Mouse (Mus musculus): ENCODE measurements around the gene Tmem223. TPM values are rescaled to one million over a fixed set of nuclear protein-coding genes. Genes with fewer than 3 reads are reported as not detected.

Tmem223 gene
- total RNA-seq, 2 experiments from 2014 or later: 114 to 117 TPM

- DNase-seq: peak; percentile 91 to 96
- intact Hi-C loops (cut with DNase I): no loop called here
Measured at GRCm38 (mm10) chr19:8741243-8741869, 29.4 kb upstream of the Tmem223 start, which contains the start of gene Stx5a. Stx5a (plus strand) TSS chr19:8741413.

GRCm38 (mm10) chr19:8742176-8742575 lies 28.6 kb upstream of the Tmem223 start:
- no peak for DNase-seq
- intact Hi-C loops (cut with DNase I): no loop called here

- no peak for DNase-seq
- intact Hi-C loops (cut with DNase I): no loop called here
Measured at GRCm38 (mm10) chr19:8745382-8745781, 25.4 kb upstream of the Tmem223 start.

- intact Hi-C loops (cut with DNase I): no loop called here
- no peak for DNase-seq
Measured at GRCm38 (mm10) chr19:8747368-8747767, 23.4 kb upstream of the Tmem223 start.

- intact Hi-C loops (cut with DNase I): loop anchor here (5.0 kb wide), 1 partner anchor 67 kb away; the partner anchor contains the start of gene Hnrnpul2
- no peak for DNase-seq
Measured at GRCm38 (mm10) chr19:8755652-8756051, 15.1 kb upstream of the Tmem223 start.

- DNase-seq: peak; percentile 92 to 93
- intact Hi-C loops (cut with DNase I): loop anchor here (5.0 kb wide), 1 partner anchor 65 kb away; the partner anchor contains the start of gene Hnrnpul2
Measured at GRCm38 (mm10) chr19:8756635-8757387, 14.0 kb upstream of the Tmem223 start, which contains the start of gene Nxf1. Nxf1 (plus strand) TSS chr19:8757073.

- intact Hi-C loops (cut with DNase I): loop anchor here (5.0 kb wide), 1 partner anchor 65 kb away; the partner anchor contains the start of gene Hnrnpul2
- DNase-seq: no peak
Measured at GRCm38 (mm10) chr19:8757471-8757998, 13.3 kb upstream of the Tmem223 start.

- no peak for DNase-seq
- intact Hi-C loops (cut with DNase I): loop anchor here (5.0 kb wide), 1 partner anchor 63 kb away; the partner anchor contains the start of gene Hnrnpul2
Measured at GRCm38 (mm10) chr19:8758899-8759298, 11.9 kb upstream of the Tmem223 start.

- intact Hi-C loops (cut with DNase I): no loop called here
- no peak for DNase-seq
Measured at GRCm38 (mm10) chr19:8760757-8761156, 10.0 kb upstream of the Tmem223 start.

- no peak for DNase-seq
Measured at GRCm38 (mm10) chr19:8763276-8763675, 7.5 kb upstream of the Tmem223 start.

GRCm38 (mm10) chr19:8765562-8765961 lies 5.2 kb upstream of the Tmem223 start:
- intact Hi-C loops (cut with DNase I): no loop called here
- no peak for DNase-seq

More at GRCm38 (mm10) chr19:8763276-8763675, 7.5 kb upstream of the Tmem223 start:
- intact Hi-C loops (cut with DNase I): no loop called here

GRCm38 (mm10) chr19:8772996-8773395 lies 2.2 kb downstream of the Tmem223 start:
- DNase-seq: no peak
- intact Hi-C loops (cut with DNase I): no loop called here

- DNase-seq: no peak
- intact Hi-C loops (cut with DNase I): no loop called here
Measured at GRCm38 (mm10) chr19:8773409-8773808, 2.6 kb downstream of the Tmem223 start.

GRCm38 (mm10) chr19:8774086-8774835 lies 3.5 kb downstream of the Tmem223 start, which contains the start of gene Tmem179b:
Tmem179b (minus strand) TSS chr19:8774467.
- peak; percentile 96 to 99 for DNase-seq
- intact Hi-C loops (cut with DNase I): no loop called here

GRCm38 (mm10) chr19:8774951-8775421 lies 4.2 kb downstream of the Tmem223 start:
- no peak for DNase-seq
- intact Hi-C loops (cut with DNase I): no loop called here

GRCm38 (mm10) chr19:8786008-8786781 lies 15.4 kb downstream of the Tmem223 start, which contains the start of gene Taf6l:
Taf6l (minus strand) TSS chr19:8786417.
- intact Hi-C loops (cut with DNase I): no loop called here
- DNase-seq: peak; percentile 86 to 87

GRCm38 (mm10) chr19:8788521-8788920 lies 17.7 kb downstream of the Tmem223 start:
- no peak for DNase-seq
- intact Hi-C loops (cut with DNase I): no loop called here

GRCm38 (mm10) chr19:8789171-8789570 lies 18.4 kb downstream of the Tmem223 start:
- DNase-seq: no peak
- intact Hi-C loops (cut with DNase I): no loop called here

GRCm38 (mm10) chr19:8790171-8790570 lies 19.4 kb downstream of the Tmem223 start:
- intact Hi-C loops (cut with DNase I): no loop called here
- no peak for DNase-seq
